Mouse (Mus musculus): ENCODE measurements around the gene Plxna1. TPM values are rescaled to one million over a fixed set of nuclear protein-coding genes. Genes with fewer than 3 reads are reported as not detected.
A peak's percentile ranks its signal among the peaks of the same experiment; 100 is the strongest.

The Plxna1 gene
- 31.7 and 33.2 TPM in 2 replicates for polyA plus RNA-seq (2015; fragmentation: Nextera tagmentation; extraction: Ambion mirVana)

DNA sequence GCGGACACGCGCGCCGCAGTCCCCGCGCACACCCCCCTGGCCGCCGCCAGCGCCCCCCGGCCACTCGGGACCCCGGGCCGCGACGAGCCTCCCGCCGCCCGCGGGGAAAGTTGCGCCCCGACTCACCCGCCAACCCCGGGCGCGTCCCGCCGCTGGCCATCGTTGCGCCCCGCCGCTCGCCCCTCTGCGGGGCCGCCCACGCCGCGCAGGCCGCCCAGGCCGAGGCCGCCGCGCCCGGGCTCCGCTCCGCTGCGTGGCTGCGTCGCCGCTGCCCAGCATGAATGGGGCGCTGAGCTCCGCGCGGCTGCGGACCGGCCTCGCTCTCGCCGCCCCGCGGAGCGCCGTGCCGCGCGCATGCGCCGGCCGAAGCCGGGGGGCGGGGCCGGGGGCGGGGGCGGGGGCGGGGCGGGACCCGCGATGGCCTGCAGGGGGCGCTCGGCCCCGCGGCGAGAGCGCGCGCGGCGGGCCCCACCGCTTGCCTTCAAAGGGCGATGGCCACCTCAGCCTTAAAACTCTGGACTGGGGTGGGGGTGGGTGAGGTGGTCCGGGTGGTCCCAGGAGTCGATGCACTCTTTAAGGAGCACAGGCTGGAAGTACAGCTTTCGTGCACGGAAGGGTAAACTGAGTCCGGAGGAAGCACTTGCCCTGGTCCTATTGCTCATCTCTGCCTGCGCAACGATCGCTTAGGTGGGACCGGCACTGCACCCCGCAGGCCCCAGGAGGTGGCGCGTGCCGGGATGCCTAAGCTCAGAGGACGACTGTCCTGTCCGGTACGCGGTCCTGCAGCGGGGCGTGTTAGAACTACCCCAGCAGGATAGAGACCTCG lies at the start of gene Plxna1:
Plxna1 (minus strand) TSS at position 340 of the 826 bp plus-strand sequence.
- under 1% methylated on average over 93 of the region's 110 CpGs for WGBS
- Histone ChIP-seq H3K27me3 (no peaks in the 10 kb centered on the region), H3K9ac (peak within 1 kb of the TSS; percentile 92), H3K9me3 (replicated peaks) (0 out of 2 replicates have a peak, but pooled peaks cover 1% of the 10 kb centered on the region), H3K27ac (replicated peaks) (peak within 1 kb of the TSS; percentile 82), H3K4me3 (replicated peaks) (peak within 1 kb of the TSS; percentile 99), H3K36me3 (no peaks in the 10 kb centered on the region), H3K4me2 (replicated peaks) (peak within 1 kb of the TSS; percentile 94), H3K4me1 (peaks cover 47% of the 10 kb centered on the region)
- peak; percentile 80 for ATAC-seq (ENCODE audit: insufficient number of reproducible peaks, low FRiP score, low TSS enrichment, low read depth)

DNA sequence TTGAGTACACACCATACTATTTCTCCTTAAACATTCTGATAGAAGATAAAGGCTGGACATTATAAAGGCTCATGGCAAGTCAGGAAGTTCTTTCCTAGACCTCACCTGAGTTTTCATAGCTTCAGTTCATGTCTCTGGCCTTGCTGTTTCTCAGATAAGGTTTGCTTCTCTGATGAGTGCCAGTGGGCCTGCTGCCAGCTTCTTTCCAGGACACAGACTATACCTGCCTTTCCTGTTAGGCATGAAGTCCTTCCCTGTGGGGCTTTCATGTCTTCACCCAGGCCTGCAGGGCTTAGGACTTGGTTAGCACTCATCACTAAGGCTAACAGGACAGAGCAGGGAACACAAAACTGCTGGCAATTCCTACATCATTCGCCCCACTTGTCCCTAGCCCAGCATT lies 46.6 kb upstream of the Plxna1 start:
- Histone ChIP-seq H3K4me3 (replicated peaks) (no peak overlapping the region), H3K36me3 (no peaks in the 10 kb centered on the region), H3K4me1 (0 out of 2 replicates have a peak, but pooled peaks cover 3% of the 10 kb centered on the region), H3K4me2 (replicated peaks) (no peak overlapping the region), H3K27ac (replicated peaks) (no peak overlapping the region), H3K27me3 (no peaks in the 10 kb centered on the region), H3K9me3 (replicated peaks) (no peaks in the 10 kb centered on the region), H3K9ac (no peak overlapping the region)
- ATAC-seq (ENCODE audit: insufficient number of reproducible peaks, low FRiP score, low TSS enrichment, low read depth): no peak
- 76% methylated on average over 1 of the region's 1 CpGs for WGBS

DNA sequence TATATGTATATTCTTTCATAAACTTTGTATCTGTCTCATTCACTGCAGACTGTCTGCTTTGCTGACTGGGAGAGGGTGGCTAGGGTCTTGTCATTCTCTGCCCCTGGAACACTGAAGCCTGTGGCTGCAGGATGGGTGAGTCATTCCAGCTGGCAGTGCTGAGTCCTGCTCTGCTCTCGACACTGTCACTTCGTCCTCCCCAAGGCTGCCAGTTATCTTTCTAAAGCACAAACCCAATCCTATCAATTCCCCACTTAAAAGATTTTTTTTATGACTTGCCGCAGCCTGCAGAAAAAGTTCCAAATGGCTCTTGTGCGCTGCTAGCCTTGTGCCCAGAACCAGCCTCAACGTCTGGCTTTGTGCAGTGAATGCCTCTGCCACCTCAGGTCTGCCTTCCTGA lies 45.8 kb upstream of the Plxna1 start:
- WGBS: 71% methylated on average over 5 of the region's 5 CpGs
- H3K4me2 ChIP-seq (replicated peaks): no peak overlapping the region
- no peak for ATAC-seq (ENCODE audit: insufficient number of reproducible peaks, low FRiP score, low TSS enrichment, low read depth)

DNA sequence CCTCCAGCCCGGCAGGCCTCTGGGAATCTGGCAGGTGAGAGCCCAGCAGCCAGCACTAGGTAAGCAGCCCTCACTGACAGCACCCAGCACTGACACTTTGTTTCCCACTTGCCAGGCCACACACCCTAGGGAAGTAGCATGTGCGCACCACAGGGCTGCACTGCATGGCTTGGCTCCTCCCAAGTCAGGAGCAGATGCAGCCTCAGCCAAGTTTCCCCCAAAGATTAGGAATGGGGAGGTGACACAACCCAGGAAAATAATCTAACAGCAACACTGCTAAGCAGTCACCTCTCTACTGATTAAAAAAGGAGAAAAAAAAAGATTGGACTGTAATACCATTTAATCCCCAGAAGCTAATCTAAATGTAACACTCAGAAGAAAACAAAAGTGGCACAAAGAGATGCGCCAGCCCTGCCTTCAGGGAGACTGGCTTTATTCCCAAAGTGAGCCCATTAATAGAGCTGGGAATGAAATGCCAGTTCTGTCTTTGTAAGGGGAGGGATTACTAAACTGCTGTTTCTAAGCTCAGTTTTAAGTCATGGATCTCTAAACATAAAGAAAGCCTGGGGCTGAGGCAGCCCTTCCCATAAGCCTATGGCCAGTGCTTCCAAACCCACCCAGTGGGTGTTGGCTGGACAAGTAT lies 44.9 kb upstream of the Plxna1 start:
- 65% methylated on average over 3 of the region's 3 CpGs for WGBS
- no peak for ATAC-seq (ENCODE audit: insufficient number of reproducible peaks, low FRiP score, low TSS enrichment, low read depth)
- no peak overlapping the region for H3K4me2 ChIP-seq (replicated peaks)

More for the DNA sequence above, 45.8 kb upstream of the Plxna1 start:
- 0 out of 2 replicates have a peak, but pooled peaks cover 3% of the 10 kb centered on the region for H3K4me1 ChIP-seq
- no peak overlapping the region for H3K27ac ChIP-seq (replicated peaks)
- no peaks in the 10 kb centered on the region for H3K9me3 ChIP-seq (replicated peaks)
- no peak overlapping the region for H3K4me3 ChIP-seq (replicated peaks)
- H3K36me3 ChIP-seq: no peaks in the 10 kb centered on the region
- no peaks in the 10 kb centered on the region for H3K27me3 ChIP-seq
- no peak overlapping the region for H3K9ac ChIP-seq

DNA sequence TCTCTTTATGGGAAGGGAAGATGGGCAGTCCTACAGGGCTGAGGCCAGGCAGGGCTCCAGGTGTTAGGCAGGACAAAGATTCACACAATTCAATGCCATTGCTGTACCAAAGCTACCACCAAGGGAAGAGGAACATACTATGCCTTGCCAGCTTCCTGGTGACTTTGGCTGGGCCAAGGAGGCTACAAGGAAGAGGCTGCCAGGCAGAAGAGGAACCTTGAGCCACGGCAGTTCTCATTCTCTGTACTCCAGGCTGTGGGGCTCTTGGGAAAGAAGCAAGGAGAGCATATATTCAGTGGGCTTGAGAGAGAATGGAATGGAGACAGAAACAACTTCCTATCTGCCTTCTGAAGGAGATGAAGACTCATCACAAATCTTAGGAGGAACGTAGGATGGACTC lies 42.5 kb upstream of the Plxna1 start:
- 78% methylated on average over 2 of the region's 2 CpGs for WGBS
- Histone ChIP-seq H3K4me1 (0 out of 2 replicates have a peak, but pooled peaks cover 3% of the 10 kb centered on the region), H3K27me3 (no peaks in the 10 kb centered on the region), H3K4me3 (replicated peaks) (no peak overlapping the region), H3K4me2 (replicated peaks) (no peak overlapping the region), H3K36me3 (no peaks in the 10 kb centered on the region), H3K27ac (replicated peaks) (no peak overlapping the region), H3K9me3 (replicated peaks) (no peaks in the 10 kb centered on the region), H3K9ac (no peak overlapping the region)
- ATAC-seq (ENCODE audit: insufficient number of reproducible peaks, low FRiP score, low TSS enrichment, low read depth): no peak

More for the DNA sequence above, 44.9 kb upstream of the Plxna1 start:
- no peak overlapping the region for H3K9ac ChIP-seq
- H3K9me3 ChIP-seq (replicated peaks): no peaks in the 10 kb centered on the region
- no peak overlapping the region for H3K4me3 ChIP-seq (replicated peaks)
- H3K36me3 ChIP-seq: no peaks in the 10 kb centered on the region
- H3K27me3 ChIP-seq: no peaks in the 10 kb centered on the region
- H3K27ac ChIP-seq (replicated peaks): no peak overlapping the region
- 0 out of 2 replicates have a peak, but pooled peaks cover 3% of the 10 kb centered on the region for H3K4me1 ChIP-seq

DNA sequence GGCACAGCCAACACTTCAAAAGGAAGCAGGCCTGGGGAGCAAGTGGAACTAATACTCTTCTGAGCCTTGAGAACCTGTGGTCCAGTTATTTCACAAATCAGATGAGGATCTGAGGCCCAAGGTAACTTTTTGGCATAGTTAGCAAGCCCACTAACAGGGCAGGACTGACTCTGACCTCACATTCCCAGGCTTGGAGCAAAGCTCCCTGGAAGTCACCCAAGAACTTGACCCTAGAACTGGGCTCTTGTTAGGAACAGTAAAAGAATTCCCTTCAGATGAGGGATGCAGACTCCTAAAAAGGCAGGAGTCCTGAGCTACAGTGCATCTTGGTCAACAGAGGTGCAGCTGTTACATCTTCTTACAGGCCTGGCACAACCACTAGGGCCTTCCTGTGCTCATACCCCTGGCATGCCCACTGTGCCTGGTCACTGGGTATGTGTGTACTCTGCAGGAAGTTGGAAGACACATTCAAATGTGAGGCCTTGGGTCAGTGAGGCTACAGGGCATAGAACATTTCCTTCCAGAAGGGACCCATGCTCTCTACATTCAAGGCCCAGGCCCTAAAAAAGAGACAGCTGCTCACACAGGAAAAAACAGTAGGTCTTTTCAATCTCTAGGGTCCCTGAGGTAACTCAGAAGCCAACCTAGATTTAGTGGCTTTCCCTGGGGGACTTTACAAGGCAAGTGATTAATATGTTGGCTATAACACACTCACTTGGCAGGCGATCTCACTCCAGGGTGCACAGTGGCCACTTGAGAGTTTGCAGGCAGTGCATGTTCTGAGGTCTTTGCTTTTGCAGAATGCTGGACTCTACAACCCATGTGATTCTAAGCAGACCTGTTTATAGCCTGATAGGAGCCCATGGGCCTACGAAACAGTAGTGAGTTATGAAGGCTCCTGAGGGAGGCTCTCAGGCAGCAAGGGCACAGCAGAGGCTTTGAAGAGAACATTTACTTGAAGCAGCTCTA lies 41.1 kb upstream of the Plxna1 start:
- Histone ChIP-seq H3K27me3 (no peaks in the 10 kb centered on the region), H3K4me2 (replicated peaks) (no peak overlapping the region), H3K4me3 (replicated peaks) (no peak overlapping the region), H3K36me3 (no peaks in the 10 kb centered on the region), H3K9ac (no peak overlapping the region), H3K4me1 (0 out of 2 replicates have a peak, but pooled peaks cover 3% of the 10 kb centered on the region), H3K27ac (replicated peaks) (no peak overlapping the region), H3K9me3 (replicated peaks) (no peaks in the 10 kb centered on the region)
- 76% methylated on average over 2 of the region's 2 CpGs for WGBS
- no peak for ATAC-seq (ENCODE audit: insufficient number of reproducible peaks, low FRiP score, low TSS enrichment, low read depth)

DNA sequence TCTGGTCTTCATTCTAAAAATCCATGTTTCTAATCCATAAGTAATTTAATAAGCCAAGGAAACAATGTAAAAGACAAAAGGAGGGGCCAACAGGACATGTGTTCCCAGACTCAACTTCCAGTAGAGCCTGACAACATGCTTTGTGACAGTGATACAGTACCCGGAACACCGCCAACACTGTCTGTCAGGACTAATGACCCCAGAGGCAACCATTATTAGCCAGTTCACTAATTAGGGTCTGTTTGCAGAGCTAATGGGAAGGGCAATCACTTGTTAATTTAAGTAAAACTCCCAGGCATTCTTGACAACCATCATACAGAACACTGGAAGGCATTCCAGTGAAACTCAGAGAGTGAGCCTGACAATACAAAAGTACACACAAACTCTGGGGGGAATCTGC lies 40.0 kb upstream of the Plxna1 start:
- H3K9ac ChIP-seq: no peak overlapping the region
- no peak overlapping the region for H3K27ac ChIP-seq (replicated peaks)
- no peak overlapping the region for H3K4me3 ChIP-seq (replicated peaks)
- 76% methylated on average over 2 of the region's 2 CpGs for WGBS
- H3K36me3 ChIP-seq: no peaks in the 10 kb centered on the region
- no peak overlapping the region for H3K4me2 ChIP-seq (replicated peaks)
- no peak for ATAC-seq (ENCODE audit: insufficient number of reproducible peaks, low FRiP score, low TSS enrichment, low read depth)
- H3K4me1 ChIP-seq: 0 out of 2 replicates have a peak, but pooled peaks cover 3% of the 10 kb centered on the region
- H3K27me3 ChIP-seq: no peaks in the 10 kb centered on the region
- no peaks in the 10 kb centered on the region for H3K9me3 ChIP-seq (replicated peaks)

DNA sequence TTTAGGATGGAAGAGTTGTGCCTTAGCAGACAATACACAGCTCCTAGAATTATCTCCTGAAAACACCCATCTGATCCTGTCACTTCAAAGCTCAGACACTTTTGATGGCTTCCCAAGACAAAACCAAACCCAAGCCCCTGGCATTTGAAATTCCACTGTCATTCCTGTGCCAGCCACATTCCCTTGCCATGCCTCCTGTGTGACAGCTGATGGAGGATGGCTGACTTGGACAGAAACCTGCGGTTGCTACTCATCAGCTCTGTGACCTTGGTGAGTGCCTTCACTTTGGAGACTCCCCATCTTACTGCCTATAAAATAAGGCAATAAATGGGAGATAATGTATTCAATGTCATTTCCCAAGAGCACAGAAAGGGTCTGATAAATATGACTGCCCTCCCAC lies 37.1 kb upstream of the Plxna1 start:
- no peak overlapping the region for H3K27ac ChIP-seq (replicated peaks)
- no peak for ATAC-seq (ENCODE audit: insufficient number of reproducible peaks, low FRiP score, low TSS enrichment, low read depth)
- H3K4me2 ChIP-seq (replicated peaks): no peak overlapping the region
- no peak overlapping the region for H3K9ac ChIP-seq
- no peaks in the 10 kb centered on the region for H3K36me3 ChIP-seq
- H3K9me3 ChIP-seq (replicated peaks): no peaks in the 10 kb centered on the region
- no peak overlapping the region for H3K4me3 ChIP-seq (replicated peaks)
- WGBS: 89% methylated on average over 1 of the region's 1 CpGs
- H3K27me3 ChIP-seq: no peaks in the 10 kb centered on the region
- no peaks in the 10 kb centered on the region for H3K4me1 ChIP-seq

DNA sequence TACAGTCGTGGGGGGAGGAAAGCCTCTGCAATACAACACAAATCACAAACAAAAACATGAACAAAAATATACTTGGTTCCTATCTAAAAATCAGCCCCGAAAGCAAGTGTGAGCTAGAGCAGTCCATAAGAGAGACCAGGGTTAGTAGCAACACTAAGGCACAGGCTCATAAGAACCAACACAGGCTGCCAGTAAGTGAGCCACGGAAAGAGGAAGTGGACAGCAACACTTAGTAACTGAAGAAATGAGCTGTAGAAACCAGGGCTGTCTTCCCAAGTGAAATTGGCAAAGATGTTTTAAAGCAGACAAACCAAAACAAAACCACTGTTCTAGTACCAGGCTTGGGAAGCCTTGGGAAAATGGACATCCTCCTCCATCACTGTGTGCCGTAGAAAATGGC lies 35.5 kb upstream of the Plxna1 start:
- no peak for ATAC-seq (ENCODE audit: insufficient number of reproducible peaks, low FRiP score, low TSS enrichment, low read depth)
- WGBS: 84% methylated on average over 4 of the region's 4 CpGs

DNA sequence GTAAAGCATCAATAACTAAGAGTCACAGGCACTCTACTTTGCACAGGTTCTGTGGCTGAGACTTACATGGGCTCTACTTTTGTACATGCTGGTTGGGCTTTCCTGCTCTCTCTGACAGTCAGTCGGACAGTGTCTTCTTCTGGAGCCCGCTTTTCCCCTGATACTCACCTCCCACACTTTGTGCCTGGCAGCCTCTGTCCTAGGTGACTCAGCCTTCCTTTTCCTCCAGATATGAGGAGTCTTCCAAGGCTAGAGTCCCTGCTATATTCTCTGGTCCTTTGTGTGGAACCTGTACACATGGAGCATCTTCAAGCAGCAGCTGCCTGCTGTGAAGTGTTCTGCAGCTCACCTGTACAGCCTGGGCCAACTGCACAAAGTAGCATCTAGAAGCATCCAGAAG lies 31.4 kb upstream of the Plxna1 start:
- H3K4me2 ChIP-seq (replicated peaks): no peak overlapping the region
- no peak overlapping the region for H3K27ac ChIP-seq (replicated peaks)
- ATAC-seq (ENCODE audit: insufficient number of reproducible peaks, low FRiP score, low TSS enrichment, low read depth): no peak
- no peaks in the 10 kb centered on the region for H3K4me1 ChIP-seq
- H3K27me3 ChIP-seq: no peaks in the 10 kb centered on the region
- 78% methylated on average over 2 of the region's 2 CpGs for WGBS
- no peak overlapping the region for H3K4me3 ChIP-seq (replicated peaks)
- no peaks in the 10 kb centered on the region for H3K36me3 ChIP-seq
- H3K9me3 ChIP-seq (replicated peaks): no peaks in the 10 kb centered on the region
- no peak overlapping the region for H3K9ac ChIP-seq

More for the DNA sequence above, 35.5 kb upstream of the Plxna1 start:
- Histone ChIP-seq H3K27ac (replicated peaks) (no peak overlapping the region), H3K4me3 (replicated peaks) (no peak overlapping the region), H3K4me2 (replicated peaks) (no peak overlapping the region), H3K27me3 (no peaks in the 10 kb centered on the region), H3K9ac (no peak overlapping the region), H3K4me1 (no peaks in the 10 kb centered on the region), H3K36me3 (no peaks in the 10 kb centered on the region), H3K9me3 (replicated peaks) (no peaks in the 10 kb centered on the region)

DNA sequence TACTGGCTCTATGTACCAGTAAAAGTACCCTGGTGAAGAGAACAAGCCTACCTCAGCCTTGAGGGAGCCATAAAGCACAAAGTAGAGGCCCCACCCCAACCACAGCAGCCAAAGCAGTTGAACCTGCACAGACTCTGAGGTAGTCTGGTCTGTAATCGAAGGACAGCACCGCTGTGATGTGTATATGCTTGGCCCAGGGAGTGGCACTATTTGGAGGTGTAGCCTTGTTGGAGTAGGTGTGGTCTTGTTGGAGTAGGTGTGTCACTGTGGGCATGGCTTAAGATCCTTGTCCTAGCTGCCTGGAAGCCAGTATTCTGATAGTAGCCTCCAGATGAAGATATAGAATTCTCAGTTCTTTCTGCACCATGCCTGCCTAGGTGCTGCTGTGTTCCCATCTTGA lies 29.8 kb upstream of the Plxna1 start:
- Histone ChIP-seq H3K36me3 (no peaks in the 10 kb centered on the region), H3K9me3 (replicated peaks) (no peaks in the 10 kb centered on the region), H3K4me2 (replicated peaks) (no peak overlapping the region), H3K27ac (replicated peaks) (no peak overlapping the region), H3K4me3 (replicated peaks) (no peak overlapping the region), H3K9ac (no peak overlapping the region), H3K27me3 (no peaks in the 10 kb centered on the region), H3K4me1 (no peaks in the 10 kb centered on the region)
- 76% methylated on average over 2 of the region's 2 CpGs for WGBS
- ATAC-seq (ENCODE audit: insufficient number of reproducible peaks, low FRiP score, low TSS enrichment, low read depth): no peak

Data from embryonic facial prominence, embryonic 15.5 days (tissue).